Mouse (Mus musculus) spleen, postnatal 14 days (tissue): Measurements from ENCODE around the gene Gm11549.

ENCODE experiments used
- DNase-seq, 2 experiments: peaks; one replicate each; pipeline ENCODE4 v3.0.0; 2021 to 2022; ENCODE audit warnings: low spot score in 2 of 2

Gene Gm11549

DNA sequence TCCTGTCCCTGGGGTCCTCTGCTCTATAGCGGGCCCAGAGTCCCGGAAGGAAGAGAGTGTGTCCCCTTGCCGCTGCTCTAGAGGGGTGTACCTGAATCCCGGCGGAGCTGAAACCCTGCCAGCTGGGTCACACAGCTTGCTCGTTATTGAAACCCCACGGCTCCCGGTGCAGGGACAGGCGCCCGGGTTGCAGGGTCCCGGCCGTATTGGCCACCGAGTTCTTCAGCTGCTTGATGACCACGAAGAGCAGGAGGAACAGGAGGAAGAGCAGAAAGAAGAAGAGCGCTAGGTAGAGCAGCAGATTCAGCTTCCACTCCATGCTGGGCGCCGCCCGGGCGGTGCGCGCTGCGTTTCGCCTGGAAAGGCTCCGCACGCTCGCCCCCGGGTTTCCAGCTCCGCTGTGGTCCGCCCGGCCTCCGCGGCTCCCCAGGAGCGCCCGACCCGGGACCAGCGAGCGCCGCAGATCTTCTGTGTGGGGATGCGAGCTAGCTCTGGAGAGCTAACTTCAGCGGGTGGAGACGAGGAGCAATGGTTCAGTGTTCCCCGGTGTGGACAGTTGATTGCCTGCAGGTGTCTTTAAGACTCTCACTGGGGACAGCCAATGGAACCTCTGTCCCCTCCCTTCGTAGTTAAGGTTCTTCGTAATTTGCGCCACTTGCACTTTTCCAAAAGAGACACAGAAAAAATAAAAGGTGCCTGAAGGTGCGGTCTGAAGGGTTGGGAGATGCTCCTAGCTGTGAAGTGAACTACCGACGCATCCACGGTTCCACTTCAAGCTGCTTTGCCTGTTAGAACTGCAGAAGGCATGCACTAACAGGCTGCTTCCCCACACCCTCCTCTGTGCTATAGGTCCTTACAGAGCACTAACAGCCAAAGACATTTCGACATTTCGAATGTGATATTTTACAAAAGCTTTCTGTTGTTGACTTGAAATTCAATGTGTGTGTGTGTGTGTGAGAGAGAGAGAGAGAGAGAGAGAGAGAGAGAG, at the start of gene Gm11549:
Gene Gm11549, minus strand, starts transcription at position 741 of the 988 bp plus-strand sequence.
- DNase-seq, result no peak

DNA sequence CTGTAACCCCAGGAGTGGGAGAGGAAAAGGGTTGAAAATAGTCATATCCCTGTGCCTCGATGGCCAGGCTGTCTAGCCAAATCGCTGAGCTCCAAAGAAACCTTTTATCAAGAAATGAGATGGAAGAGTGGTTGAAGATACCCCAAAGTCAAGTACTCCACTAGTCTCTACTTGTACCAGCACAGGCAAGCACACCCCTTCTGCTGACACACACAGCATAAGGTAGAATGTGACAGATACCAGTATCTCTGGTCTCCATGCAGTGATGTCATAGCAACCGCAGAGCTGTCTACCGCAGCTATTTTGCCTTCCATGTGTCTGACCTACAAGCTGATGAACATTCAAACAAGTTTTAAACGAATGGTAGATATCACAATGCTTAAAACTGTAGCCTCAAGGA, 48.2 kb upstream of the Gm11549 start:
- DNase-seq, result no peak

DNA sequence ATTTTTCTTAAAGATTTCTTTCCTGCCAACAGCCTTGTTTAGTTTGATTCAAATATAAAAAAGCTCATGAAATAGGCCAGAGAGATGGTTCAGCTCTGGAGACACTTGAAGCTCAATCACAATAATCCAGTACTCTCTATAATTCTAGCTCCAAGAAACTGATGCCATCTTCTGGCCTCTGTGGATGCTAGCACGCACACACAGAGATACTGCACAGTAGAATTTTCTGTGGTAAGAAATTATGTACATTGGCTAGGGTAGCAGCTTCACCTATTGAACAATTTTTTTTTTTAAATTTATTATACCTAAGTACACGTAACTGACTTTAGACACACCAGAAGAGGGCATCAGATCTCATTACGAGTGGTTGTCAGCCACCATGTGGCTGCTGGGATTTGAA, 42.1 kb upstream of the Gm11549 start:
- DNase-seq, result no peak

DNA sequence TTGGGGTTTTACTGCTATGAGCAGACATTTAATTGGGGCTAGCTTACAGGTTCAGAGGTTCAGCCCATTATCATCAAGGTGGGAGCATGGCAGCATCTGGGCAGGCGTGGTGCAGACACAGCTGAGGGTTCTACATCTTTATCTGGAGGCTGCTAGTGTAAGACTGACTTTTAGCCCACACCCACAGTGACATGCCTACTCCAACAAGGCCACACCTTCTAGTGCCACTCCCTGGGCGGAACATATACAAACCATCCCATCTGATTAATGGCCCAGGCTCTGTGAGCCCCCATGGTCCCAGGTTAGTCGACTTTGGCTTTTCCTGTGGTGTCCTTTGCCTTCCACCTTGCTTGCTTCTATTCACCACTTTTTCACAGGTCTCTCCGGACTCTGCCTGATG, 38.0 kb upstream of the Gm11549 start:
- DNase-seq, result no peak

DNA sequence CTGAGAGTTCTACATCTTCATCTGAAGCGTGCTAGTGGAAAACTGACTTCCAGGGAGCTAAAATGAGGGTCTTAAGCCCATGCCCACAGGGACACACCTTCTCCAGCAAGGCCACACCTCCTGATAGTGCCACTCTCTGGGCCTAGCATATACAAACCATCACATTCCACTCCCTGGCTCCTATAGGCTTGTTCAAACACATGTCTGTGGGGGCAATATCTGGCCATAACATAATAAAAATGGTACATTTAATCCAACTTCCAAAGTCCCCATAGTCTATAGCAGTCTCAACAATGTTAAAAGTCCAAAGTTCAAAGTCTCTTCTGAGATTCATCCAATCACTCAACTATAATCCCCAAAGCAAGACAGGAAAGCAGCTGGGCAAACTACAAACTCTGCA, 36.0 kb upstream of the Gm11549 start:
- no peak for DNase-seq

DNA sequence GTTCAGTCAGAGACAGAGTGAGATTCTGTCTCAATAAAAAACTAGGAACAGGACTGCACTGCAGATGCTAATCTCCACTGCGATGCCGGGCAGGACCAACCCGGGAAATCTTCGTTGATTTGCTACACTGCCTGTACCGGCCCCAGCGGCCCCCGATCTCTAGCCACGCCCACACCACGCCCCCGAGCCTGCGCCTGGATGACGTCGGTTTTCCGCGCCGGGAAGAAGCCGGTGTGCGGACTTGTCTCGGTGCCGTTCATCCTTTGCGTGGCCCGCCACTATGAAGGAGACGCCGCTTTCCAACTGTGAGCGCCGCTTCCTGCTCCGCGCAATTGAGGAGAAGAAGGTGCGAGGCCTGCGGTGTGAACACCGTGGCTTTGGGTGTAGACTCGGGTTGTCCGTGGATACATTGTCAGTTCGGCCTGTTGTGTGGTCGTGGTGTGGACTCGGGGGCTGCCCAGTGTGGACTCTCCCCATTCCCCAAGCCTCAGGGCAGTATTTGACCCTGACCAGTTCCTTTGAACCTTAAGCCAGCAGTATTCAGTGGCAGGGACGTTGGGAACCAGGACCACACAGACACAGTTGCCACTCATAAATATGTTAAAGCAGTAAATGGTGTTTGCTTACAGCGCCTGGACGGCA, 30.9 kb upstream of the Gm11549 start, which contains the start of gene Exosc9:
Gene Exosc9, plus strand, starts transcription at position 201 of the 642 bp plus-strand sequence.
- DNase-seq, result peak; percentile 91 to 94

DNA sequence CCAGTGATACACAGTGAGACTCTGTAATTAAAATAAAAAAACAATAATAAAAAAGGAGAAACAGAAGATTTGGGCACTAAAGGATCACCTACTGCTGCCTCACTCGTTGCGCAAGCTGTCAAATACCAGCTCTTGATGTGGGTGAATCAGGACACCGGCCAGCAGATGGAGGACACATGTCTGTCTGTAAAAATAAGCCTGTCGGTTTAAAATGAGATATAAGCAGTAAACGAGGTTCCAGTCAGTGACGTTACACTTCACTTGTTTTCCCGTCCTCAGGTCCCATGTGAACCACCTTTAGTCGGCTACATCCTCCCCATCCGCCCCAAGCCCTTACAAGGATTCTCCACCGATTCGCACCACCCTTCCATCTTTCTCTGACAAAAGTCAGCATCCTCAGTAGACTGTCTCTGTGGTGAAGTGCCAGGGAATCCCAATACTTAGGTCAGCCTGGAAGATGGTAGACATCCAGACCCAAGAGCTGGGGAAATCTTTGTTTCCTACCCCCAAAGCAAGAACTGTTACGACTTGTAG, 30.3 kb upstream of the Gm11549 start:
- no peak for DNase-seq

DNA sequence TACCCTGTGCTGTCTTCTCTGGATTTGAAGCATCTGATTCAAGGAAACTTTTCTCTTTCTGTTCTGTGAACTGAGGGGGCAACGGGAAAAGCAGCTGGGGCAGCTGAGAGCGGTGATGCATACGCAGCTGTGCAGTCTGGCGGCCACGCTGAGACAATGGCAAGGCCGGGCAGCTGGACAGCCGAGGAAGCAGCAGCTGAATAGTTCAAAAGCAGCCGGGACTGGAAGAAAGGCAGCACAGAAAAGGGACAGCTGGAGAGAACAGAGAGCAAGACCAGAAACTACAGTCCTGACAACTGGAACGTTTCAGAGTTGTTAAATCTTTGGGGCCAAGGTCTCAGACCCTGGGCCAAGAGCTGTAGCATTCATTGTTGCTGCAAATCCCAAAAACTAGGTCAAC, 29.7 kb upstream of the Gm11549 start:
- DNase-seq, result no peak

DNA sequence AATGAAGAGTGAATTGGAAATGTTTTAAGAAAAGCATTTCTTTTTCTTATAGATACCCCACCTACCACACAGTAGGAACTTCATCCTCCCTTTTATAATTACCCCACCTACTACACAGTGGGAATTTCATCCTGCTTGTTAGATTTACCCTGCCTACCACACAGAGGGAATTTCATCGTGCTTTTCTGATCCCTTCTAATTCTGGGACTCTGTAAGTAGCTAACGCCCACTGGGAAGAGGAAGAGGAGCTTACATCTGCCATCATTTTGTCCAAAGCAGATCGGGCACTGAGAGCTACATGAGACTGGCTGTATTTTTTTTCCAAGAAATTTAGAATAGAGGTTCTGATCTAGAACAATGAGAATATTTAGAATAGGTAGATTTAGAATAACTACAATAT, 23.3 kb upstream of the Gm11549 start:
- no peak for DNase-seq

DNA sequence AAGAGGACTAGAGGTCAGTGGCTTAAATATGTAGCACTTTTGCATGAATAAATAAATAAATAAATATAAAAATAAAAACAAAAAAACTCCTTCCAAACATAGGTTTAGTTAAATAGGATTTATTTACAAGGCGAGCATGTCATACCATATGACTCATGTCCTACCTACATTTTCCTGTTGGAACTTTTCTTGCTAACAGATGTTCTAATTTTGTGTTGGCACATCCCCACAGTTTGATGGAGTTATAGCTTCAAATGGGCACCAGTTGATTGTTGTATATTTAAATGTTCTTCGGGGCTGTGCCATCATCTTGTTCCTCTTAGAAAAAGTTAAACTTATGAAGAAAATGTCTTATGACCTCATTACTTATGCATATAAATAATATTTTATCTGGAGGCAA, 19.8 kb upstream of the Gm11549 start:
- no peak for DNase-seq

DNA sequence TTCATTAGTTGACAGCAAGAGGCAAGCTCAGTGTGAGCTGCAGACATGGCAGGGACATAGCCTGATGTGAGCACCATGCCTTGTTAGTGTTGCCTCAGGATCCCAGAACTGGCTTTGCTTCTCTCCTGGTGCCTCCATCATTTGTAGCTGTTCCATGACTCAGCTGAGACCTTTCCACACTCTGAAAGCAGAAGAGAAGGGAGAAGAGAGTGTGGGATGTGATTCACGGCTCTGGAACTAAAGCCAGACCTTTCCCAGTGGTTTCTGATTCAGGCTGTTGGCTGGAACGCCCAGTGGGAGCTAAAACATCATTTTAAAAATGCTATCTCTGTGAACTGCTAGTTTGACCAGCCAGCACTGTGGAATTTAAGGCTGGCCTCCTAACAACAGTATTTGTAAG, 19.1 kb upstream of the Gm11549 start:
- DNase-seq, result no peak

DNA sequence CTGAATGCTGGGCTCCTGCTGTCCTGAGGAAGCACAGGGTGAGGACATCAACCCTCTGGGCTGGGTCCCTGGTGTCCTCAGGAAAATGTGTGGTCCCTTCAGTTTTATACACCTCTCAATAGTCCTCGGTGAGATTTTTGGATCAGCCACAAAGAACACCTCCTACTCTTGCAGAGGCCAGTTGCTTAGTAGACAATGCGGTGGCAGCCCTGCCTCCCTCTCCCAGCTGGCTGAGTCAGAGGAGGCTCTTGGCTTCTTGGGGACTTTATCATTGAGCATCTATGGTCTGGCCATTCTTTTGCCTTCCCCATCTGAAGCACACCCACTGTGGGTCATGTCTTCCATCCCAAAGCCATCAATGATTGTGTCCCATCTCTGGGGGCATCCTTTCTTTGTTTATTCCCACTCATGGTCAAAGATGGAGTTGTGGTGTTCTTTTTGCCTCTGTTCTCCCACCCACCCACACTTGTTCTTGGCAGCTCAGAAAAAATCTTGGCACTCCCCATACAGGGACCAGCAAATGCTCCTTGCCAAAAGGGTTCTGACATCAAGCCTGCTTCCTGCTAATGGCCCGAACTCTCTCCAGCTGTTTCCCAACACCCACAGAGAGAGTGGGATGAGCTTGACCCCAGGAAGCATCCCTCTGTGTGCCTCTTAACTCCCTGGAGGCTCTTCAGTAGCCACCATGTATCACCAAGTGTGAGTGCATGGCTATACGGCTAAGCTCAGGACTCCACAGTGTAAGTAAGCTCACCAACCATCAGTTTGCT, 16.3 kb upstream of the Gm11549 start:
- DNase-seq, result no peak

DNA sequence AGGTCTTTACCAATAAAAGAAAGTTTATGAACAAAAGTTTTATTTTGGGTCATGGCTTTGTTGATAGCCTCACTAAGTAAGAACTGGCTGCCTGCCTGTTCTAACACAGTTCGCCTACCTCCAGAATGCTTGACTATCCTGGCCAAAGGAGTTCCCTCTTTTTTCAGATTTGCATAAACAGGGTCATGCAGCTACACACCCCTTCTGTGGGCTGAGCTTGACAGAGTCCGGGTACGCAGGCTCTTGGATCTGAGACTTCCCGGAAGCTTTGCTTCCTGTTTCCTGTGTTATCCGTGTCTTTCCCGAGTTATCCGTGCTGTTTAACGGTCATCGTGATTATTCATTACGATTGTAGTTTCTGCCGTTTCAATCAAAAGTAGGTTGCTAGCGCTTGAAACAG, 14.4 kb upstream of the Gm11549 start:
- DNase-seq, result no peak

DNA sequence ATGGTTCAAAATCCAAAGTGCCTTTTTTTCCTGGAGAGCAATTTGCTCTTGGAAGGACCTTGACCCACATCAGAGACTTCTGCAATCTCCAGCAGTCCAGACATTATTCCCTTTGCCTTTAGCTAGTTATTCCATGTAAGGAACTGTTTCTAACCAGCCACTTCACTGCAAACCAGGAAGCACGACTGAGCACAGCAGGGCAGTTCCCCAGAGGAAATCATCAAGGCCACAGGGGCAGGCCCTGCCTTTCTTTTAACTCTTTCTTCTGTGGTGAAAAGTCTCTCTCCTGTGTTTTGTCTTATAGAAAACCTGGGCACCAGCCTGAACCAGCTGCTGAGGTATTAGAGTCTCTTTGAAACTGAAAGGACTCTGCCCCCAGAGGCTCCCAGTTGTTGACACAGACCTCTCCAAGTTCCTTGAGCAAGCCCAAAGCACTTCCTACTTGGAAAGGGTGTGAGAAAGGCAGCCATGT, 11.6 kb upstream of the Gm11549 start:
- no peak for DNase-seq

DNA sequence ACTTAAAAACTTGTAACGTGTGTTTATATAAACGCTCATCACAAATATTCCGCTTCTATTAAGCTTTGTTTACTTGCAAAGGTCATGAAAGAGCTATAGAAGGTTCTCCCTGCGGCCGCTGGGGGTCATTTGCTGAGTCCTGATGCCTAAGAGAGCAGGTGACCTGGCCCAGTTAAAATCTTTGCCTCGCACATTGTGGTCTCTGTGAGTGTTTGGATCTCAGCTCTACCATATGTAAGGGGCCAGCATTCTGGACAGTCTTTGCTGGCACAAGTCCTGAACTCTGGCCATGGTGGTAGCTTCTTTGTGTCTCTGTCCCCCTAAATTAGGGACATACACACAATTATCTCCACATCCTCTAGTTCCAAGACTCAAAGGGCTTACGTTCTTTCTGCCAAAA, 11.1 kb upstream of the Gm11549 start:
- DNase-seq, result no peak

DNA sequence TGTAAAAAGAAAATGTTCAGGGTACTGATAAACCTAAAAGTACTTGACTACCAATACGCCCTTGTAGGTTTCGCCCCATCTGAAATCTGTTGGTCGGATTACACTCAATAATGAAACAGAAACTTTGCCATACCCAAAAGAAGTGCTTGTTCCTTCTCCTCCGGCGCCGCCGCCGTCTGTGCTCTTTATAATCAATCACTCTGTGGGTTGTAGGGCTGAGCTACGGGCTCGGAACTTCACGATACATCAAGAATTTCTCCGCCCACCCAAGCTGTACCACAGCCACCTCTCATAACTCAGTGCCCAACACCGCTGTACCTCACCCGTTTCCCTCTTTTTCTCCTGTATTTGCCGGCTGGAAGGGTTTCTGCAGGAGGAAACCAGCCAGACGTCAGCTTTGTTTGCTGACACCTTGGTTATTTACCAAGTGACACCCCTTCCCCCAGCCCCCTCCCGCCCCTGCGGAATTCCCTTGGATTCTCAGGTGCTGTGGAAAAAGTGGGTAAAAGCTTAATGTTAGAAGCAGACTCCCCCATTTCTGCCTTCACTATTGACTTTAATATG, 10.4 kb upstream of the Gm11549 start:
- DNase-seq, result no peak

DNA sequence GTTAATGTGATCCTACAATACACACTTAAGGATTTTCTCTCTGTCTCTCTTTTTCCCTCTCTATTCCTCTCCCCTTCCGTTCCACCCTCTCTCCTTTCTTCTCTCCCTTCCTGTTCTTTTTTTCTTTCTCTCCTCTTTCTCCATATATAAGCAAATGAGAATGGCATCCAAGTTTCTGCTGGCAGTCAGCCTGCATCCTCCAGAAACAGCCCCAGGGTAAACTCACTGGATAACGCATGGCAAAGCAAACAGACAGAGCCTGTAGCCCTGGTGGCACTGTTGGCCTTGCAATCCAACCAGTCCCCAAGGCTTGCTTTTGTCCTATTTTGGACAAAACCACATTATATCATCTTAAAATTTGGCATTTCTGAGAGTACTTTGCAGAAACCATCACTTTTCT, 9.6 kb upstream of the Gm11549 start:
- no peak for DNase-seq

DNA sequence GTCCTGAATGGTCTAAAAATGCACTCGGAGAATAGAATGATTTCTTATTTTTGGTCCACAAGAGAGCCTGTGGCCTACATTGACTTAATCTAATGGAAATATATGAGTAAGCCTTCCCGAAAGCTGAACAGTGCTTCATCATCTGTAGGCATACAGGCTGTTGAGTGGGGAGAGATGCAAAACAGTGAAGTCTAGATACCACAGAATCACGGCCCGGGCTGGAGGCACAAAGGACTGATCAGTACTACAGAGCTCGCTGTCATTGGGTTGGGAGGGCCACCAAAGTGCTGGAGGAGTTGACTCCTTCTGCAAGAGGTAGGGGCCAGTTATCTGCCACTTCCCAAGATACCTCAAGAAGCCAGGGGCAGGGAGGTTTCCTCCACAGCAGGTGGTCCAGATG, 9.2 kb upstream of the Gm11549 start:
- DNase-seq, result no peak

DNA sequence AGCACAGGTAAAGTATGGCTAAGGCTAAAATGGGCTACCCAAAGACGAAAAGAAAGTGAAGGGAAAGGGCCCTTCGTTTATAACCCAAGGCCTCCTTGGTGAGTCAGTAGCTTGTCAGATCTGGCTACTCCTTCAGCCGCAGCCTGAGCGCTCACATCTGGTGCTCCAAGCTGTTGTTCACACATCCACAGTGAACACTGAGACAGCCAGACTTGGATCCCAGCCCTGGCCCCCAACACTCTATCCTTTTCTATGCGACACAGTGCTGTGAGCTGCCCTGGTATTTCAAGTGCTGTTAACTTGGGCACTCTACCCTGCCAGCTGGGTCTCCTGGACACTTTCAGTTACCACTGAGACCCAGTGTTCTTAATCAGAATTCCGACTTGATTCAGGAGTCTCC, 8.7 kb upstream of the Gm11549 start:
- DNase-seq, result no peak

DNA sequence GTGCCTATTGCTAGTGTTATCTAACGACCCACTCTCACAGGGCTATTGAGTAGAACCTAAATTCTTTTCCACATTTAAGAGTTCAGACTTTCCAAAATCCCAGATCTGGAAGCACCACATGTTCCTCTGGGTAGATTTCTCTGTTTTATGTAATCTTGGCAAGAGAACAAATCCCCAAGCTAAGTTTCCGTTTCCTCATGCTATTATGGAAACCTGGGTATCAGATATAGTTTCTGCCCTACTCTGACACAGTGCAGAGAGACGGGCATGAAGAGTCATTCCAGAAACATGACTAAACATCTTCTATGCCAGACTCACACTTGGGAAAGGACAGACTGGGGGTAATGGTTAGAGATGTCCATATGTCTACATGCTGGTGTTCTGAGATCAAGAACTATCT, 2.9 kb upstream of the Gm11549 start:
- DNase-seq, result no peak

DNA sequence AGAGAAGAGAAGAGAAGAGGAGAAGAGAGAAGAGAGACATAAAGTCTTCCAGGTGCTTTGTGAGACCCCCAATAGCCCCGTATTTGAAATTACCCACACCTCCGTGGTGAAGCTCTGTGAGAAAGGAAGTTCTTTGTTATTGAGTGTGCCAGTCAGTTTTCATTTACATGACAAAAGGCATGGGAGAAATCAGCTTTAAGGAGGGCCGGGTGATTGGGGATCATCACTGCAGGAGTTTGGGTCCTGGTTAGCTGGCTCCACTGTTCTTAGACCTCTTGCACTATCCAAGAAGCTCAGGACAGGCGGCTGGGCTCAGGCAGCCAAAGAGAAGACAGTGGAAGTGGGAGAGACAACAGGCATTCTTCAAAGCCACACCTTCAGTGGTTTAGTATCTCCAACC, 524 bp upstream of the Gm11549 start:
- no peak for DNase-seq

DNA sequence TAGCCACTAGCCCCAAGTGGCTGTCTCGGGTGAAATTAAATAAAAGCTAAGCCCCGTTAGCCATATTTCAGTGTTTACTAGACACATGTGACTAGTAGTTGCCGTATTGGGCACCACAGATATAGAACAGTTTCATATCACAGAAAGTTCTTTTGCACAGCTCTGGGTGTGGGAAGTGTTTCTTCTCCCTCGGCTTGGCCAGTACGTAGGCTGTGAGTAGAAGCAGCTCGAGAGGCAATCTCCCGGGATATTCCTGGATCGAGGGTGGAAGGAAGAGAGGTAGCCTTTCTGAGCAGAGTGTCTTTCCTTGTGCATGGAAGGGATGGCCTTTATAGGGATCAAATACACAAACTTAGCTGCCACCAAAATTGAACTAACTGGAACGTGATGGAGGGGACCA, 5.4 kb downstream of the Gm11549 start:
- DNase-seq, result no peak
